Mouse (Mus musculus) intestine, embryonic 16.5 days (tissue): ENCODE data around the gene Lrrc63. TPM values are rescaled to one million over a fixed set of nuclear protein-coding genes. Genes with fewer than 3 reads are reported as not detected.

Experiments used
- ATAC-seq: fragments of 200-750 bp; cut with Nextera tagmentation; 2 replicates; pipeline ENCODE4 v1.8.0; 2017; ENCODE audit warnings: moderate TSS enrichment, moderate library complexity
- H3K27ac ChIP-seq: fragments of 300-500 bp; sonication (generic); 2 replicates; pipeline ENCODE4 v1.5.1; 2014; ENCODE audit warnings: mild to moderate bottlenecking, low read length
- H3K27me3 ChIP-seq: fragments of 300-500 bp; sonication (generic); replicated peaks from 2 replicates; pipeline ENCODE4 v1.6.1; 2014; ENCODE audit warnings: low read length, control low read depth, mixed read lengths; ENCODE audit not compliant: control insufficient read depth, insufficient read depth
- H3K36me3 ChIP-seq: fragments of 300-500 bp; sonication (generic); 2 replicates; pipeline ENCODE4 v1.6.1; 2014; ENCODE audit warnings: low read length, control low read depth; ENCODE audit not compliant: control insufficient read depth, insufficient read depth
- H3K4me1 ChIP-seq: fragments of 300-500 bp; sonication (generic); 2 replicates; pipeline ENCODE4 v1.6.1; 2014; ENCODE audit warnings: low read length, control low read depth, mixed read lengths; ENCODE audit not compliant: control insufficient read depth, insufficient read depth
- H3K4me2 ChIP-seq: fragments of 300-500 bp; sonication (generic); 2 replicates; pipeline ENCODE4 v1.6.1; 2014; ENCODE audit warnings: low read depth, low read length, control low read depth
- H3K4me3 ChIP-seq: fragments of 300-500 bp; sonication (generic); 2 replicates; pipeline ENCODE4 v1.5.1; 2014; ENCODE audit warnings: mild to moderate bottlenecking, low read length
- H3K9ac ChIP-seq: fragments of 300-500 bp; sonication (generic); 2 replicates; pipeline ENCODE4 v1.6.1; 2014; ENCODE audit warnings: low read depth, low read length
- H3K9me3 ChIP-seq: fragments of 300-500 bp; sonication (generic); 2 replicates; pipeline ENCODE4 v1.6.1; 2016; ENCODE audit warnings: low read length, control low read depth; ENCODE audit not compliant: control insufficient read depth
- WGBS: fragments of 180-500 bp; shearing (Covaris S2); extraction: QIAGEN DNeasy Blood & Tissue Kit; methylation state at CpG from one replicate; pipeline ENCODE4 v1.1.7; 2014; 5-methylcytosine and 5-hydroxymethylcytosine counted together
- polyA plus RNA-seq: library from polyadenylated mRNA; unstranded; fragments of >200 nt; fragmentation: Nextera tagmentation; extraction: Ambion mirVana; gene quantifications from 2 replicates; pipeline ENCODE4 v1.2.1, GENCODE M21; 2015

Gene Lrrc63
- polyA plus RNA-seq, 1 experiment from 2014 or later = 0.05 TPM

DNA sequence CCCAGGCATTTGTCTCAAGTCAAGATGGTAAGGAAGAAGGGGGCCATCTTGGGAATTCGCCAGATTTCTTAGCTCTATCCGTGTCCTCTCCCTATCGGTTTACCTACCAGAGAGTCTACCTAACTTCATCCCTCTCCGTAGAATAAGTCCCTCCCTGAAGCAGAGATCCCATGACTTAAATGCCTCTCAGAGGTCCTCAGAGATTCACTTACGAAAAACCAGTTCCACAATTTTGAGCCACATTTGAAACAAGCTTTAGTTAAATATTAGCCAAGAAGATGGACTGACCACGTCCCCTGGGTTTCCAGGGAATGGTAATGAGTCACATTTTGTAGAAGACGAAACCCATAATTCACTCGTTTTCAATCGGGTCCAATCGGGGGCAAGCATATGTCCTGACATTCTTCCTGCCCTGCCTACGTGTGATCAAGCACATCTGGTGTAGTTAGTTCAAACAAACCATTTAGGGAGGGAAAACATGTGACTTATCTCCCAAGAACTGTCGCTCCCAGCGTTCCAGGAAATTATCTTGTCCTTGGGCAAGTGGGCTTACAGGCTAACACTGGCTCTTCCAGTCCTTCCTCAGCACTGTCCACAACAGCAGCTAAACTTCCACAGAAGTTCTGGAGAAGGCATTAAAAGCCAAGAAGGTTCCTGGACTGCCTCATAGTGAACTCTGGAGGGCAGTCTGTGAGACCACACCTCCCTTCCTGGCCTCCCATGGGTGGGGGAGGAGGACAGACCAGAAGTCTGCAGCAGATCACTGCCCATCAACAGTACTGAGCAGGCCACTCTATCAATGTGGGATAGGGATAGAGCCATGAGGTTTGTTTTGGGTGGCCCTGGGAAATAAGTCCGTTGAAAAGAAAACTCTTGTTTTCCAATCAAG is 76.0 kb downstream of the Lrrc63 start:
- H3K36me3 ChIP-seq = no peaks in the 10 kb centered on the region
- 39% methylated on average over 14 of the region's 14 CpGs for WGBS

DNA sequence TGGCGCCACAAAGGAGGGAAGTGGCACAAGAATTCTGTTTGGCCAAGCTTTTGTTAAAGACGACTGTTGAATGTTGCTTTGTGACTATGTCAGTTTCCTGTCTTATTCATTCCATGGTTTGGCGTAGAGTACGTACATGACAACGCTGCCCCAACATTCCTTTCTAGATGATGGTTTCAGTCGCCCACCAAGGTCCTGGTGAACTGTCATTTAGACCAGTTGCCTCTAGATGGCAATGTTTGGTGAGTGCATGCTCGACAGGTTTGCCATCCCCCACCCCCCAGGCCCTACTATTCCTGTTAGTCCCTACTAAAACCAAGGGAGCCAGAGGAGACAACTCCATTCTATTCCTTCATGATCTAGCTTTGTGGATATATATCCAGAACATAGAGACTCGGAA is 78.2 kb downstream of the Lrrc63 start:
- Histone ChIP-seq H3K9ac (no peak overlapping the region), H3K36me3 (no peaks in the 10 kb centered on the region), H3K27ac (no peak overlapping the region), H3K9me3 (no peaks in the 10 kb centered on the region), H3K27me3 (no peaks in the 10 kb centered on the region), H3K4me3 (no peak overlapping the region), H3K4me2 (no peak overlapping the region), H3K4me1 (peaks cover 10% of the 10 kb centered on the region; the same call in 1 of the 2 replicates)
- ATAC-seq = no peak
- WGBS = 69% methylated on average over 8 of the region's 8 CpGs

More for the DNA sequence above, 76.0 kb downstream of the Lrrc63 start:
- no peaks in the 10 kb centered on the region for H3K9me3 ChIP-seq
- H3K9ac ChIP-seq = no peak overlapping the region
- peaks cover 10% of the 10 kb centered on the region; the same call in 1 of the 2 replicates for H3K4me1 ChIP-seq
- no peak overlapping the region for H3K4me3 ChIP-seq
- H3K27ac ChIP-seq = peak overlapping the region; percentile 84
- no peaks in the 10 kb centered on the region for H3K27me3 ChIP-seq
- peak overlapping the region; percentile 17 for H3K4me2 ChIP-seq
- peak; percentile 92 for ATAC-seq

DNA sequence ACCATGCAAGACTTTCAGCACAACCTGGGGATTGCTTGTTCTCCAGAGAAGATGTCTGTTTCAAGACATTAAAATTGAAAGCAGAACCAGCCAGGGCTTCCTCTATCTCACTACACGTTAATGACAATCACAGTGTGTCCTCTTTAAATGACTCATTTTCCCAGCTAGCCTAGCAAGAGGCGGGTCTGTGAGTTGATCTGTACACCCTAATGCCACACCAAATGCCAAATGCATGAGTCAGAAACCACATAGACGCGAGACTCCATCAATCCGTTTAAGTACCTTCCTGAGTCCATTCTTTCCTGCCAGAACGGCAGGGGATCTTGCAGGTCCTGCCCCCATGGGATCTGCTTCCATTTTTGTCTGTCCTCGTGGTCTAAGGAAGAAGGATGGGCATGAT is 85.5 kb downstream of the Lrrc63 start:
- no peaks in the 10 kb centered on the region for H3K27me3 ChIP-seq
- H3K4me3 ChIP-seq = no peak overlapping the region
- H3K9ac ChIP-seq = no peak overlapping the region
- WGBS = 57% methylated on average over 7 of the region's 7 CpGs
- H3K36me3 ChIP-seq = no peaks in the 10 kb centered on the region
- H3K27ac ChIP-seq = no peak overlapping the region
- H3K9me3 ChIP-seq = no peaks in the 10 kb centered on the region
- H3K4me1 ChIP-seq = no peaks in the 10 kb centered on the region
- H3K4me2 ChIP-seq = no peak overlapping the region
- no peak for ATAC-seq

DNA sequence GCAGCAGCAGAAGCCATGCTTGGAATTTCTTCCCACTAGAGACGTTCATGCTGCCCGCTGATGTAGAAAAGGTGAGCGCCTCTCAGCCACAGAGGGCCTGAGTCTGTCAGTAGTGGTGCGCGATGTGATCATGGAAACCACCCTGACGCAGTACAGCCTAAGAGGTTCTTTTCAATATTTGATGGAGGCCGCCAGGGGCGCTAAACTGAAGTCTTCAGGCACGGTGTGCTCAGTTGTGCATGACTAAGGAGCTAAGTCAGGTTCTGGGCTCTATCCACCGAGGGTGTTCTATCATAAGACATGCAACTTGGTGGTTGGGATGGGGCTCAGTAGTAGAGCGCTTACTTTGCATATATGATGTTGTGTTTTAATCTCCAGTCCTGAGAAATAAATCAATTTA is 95.2 kb downstream of the Lrrc63 start:
- Histone ChIP-seq H3K27ac (no peak overlapping the region), H3K27me3 (no peaks in the 10 kb centered on the region), H3K4me3 (no peak overlapping the region), H3K36me3 (no peaks in the 10 kb centered on the region), H3K9me3 (no peaks in the 10 kb centered on the region), H3K4me2 (no peak overlapping the region), H3K9ac (no peak overlapping the region), H3K4me1 (no peaks in the 10 kb centered on the region)
- ATAC-seq = no peak
- WGBS = 60% methylated on average over 11 of the region's 11 CpGs

Other genes with a start within 250 kb of the Lrrc63 start
- 9.8 and 9.9 TPM in 2 replicates for gene Lrch1, start 183.0 kb downstream of the Lrrc63 start, polyA plus RNA-seq
- 0.45 and 0.58 TPM in 2 replicates for gene Rubcnl, start 114.9 kb downstream of the Lrrc63 start, polyA plus RNA-seq
- gene Lcp1, start 220 bp upstream of the Lrrc63 start, polyA plus RNA-seq = 105 and 133 TPM in 2 replicates
- 4.7 and 6.8 TPM in 2 replicates for gene Cpb2, start 111.4 kb upstream of the Lrrc63 start, polyA plus RNA-seq
- 19.9 and 21.2 TPM in 2 replicates for gene Zc3h13, start 153.5 kb upstream of the Lrrc63 start, polyA plus RNA-seq